Mouse (Mus musculus): ENCODE measurements at regions not wholly inside any gene's neighbourhood (a gene's known extent, or its start where the extent isn't known, plus 50 kb on each side); places are given as distances from the start of the nearest gene placed in this dataset.

DNA sequence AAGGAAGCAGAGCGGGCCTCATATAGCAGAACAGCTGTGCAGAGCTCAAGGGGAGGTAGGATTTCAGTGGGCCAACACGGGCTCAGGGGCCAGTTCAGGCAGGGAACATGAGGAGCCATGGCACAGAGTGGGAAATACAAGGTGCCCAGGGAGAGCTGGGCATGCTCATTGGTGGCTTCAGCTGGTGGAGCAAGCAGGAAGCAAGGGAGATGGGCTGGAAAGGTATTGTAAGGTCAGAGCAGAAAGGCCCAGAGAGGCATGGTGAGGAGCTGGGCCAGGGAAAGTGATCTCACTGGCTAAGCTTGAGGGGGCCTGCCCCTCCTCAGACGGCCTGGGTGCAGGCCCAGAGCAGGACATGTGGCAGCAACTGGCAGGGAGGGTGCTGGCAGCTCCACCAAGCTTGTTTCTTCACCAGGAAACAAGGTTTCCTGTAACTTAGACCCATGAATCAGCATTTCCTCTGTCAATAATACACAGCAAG lies 155.2 kb upstream of the Lpp start:
- TF ChIP-seq CTCF (IDR thresholded peaks at IDR 0.05; ENCODE audit: low read depth) = no peak
- Histone ChIP-seq H3K4me1 (replicated peaks; ENCODE audit: control insufficient read depth, insufficient read depth, low read length) (peaks cover 7% of the 10 kb centered on the region; the same call in 1 of the 2 replicates), H3K27ac (ENCODE audit: low read depth, low read length) (no peak overlapping the region), H3K9ac (ENCODE audit: low read depth, low read length) (no peak overlapping the region), H3K9me3 (ENCODE audit: control insufficient read depth) (no peaks in the 10 kb centered on the region), H3K27me3 (replicated peaks; ENCODE audit: control insufficient read depth, insufficient read depth, low read length) (no peaks in the 10 kb centered on the region), H3K36me3 (ENCODE audit: control insufficient read depth, insufficient read depth) (no peaks in the 10 kb centered on the region), H3K4me2 (replicated peaks; ENCODE audit: low read depth) (no peak overlapping the region), H3K4me3 (ENCODE audit: low read depth, low read length) (no peak overlapping the region)
- peak; percentile 41; the same call in 1 of the 2 replicates for ATAC-seq
- 55% methylated on average over 3 of the region's 3 CpGs for WGBS

DNA sequence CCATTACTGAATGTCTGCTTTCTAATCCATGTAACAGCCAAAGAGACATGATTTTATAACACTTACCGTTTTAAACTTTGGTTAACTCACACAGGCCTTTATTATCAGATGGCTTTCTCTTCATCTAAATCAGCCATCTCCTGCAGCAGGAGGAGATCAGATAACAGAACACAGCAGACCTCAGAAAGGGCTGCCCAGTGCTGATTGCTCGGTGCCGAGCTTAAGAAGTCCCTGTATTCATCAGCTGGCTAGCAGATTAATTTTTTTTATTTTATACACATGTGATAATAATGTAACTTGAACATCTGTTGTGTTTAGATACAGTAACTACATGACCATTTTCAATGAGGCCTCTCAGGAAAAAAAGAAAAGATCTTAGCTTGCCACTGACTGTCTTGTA lies 155.9 kb upstream of the Lpp start:
- no peak overlapping the region for H3K9ac ChIP-seq (ENCODE audit: low read depth, low read length)
- no peaks in the 10 kb centered on the region for H3K27me3 ChIP-seq (replicated peaks; ENCODE audit: control insufficient read depth, insufficient read depth, low read length)
- TF ChIP-seq CTCF (IDR thresholded peaks at IDR 0.05; ENCODE audit: low read depth) = no peak
- no peaks in the 10 kb centered on the region for H3K36me3 ChIP-seq (ENCODE audit: control insufficient read depth, insufficient read depth)
- H3K4me3 ChIP-seq (ENCODE audit: low read depth, low read length) = no peak overlapping the region
- H3K27ac ChIP-seq (ENCODE audit: low read depth, low read length) = no peak overlapping the region
- WGBS = 54% methylated on average over 3 of the region's 3 CpGs
- H3K4me1 ChIP-seq (replicated peaks; ENCODE audit: control insufficient read depth, insufficient read depth, low read length) = peaks cover 7% of the 10 kb centered on the region; the same call in 1 of the 2 replicates
- ATAC-seq = no peak
- H3K4me2 ChIP-seq (replicated peaks; ENCODE audit: low read depth) = no peak overlapping the region
- H3K9me3 ChIP-seq (ENCODE audit: control insufficient read depth) = no peaks in the 10 kb centered on the region

GRCm38 (mm10) chr16:24237013-24237412 lies 156.3 kb upstream of the Lpp start:
- WGBS = 76% methylated on average over 3 of the region's 3 CpGs
- H3K9ac ChIP-seq (ENCODE audit: low read depth, low read length) = no peak overlapping the region
- no peak overlapping the region for H3K4me2 ChIP-seq (replicated peaks; ENCODE audit: low read depth)
- H3K4me3 ChIP-seq (ENCODE audit: low read depth, low read length) = no peak overlapping the region
- no peak for TF ChIP-seq CTCF (IDR thresholded peaks at IDR 0.05; ENCODE audit: low read depth)
- H3K27ac ChIP-seq (ENCODE audit: low read depth, low read length) = no peak overlapping the region
- H3K36me3 ChIP-seq (ENCODE audit: control insufficient read depth, insufficient read depth) = no peaks in the 10 kb centered on the region
- peak; percentile 67; the same call in 1 of the 2 replicates for ATAC-seq
- H3K4me1 ChIP-seq (replicated peaks; ENCODE audit: control insufficient read depth, insufficient read depth, low read length) = peaks cover 7% of the 10 kb centered on the region; the same call in 1 of the 2 replicates
- no peaks in the 10 kb centered on the region for H3K27me3 ChIP-seq (replicated peaks; ENCODE audit: control insufficient read depth, insufficient read depth, low read length)
- H3K9me3 ChIP-seq (ENCODE audit: control insufficient read depth) = no peaks in the 10 kb centered on the region

GRCm38 (mm10) chr16:24236511-24236910 lies 156.8 kb upstream of the Lpp start:
- no peak overlapping the region for H3K4me2 ChIP-seq (replicated peaks; ENCODE audit: low read depth)
- WGBS = 69% methylated on average over 3 of the region's 3 CpGs
- H3K4me3 ChIP-seq (ENCODE audit: low read depth, low read length) = no peak overlapping the region
- peaks cover 7% of the 10 kb centered on the region; the same call in 1 of the 2 replicates for H3K4me1 ChIP-seq (replicated peaks; ENCODE audit: control insufficient read depth, insufficient read depth, low read length)
- H3K9ac ChIP-seq (ENCODE audit: low read depth, low read length) = no peak overlapping the region
- peak; percentile 20; the same call in 1 of the 2 replicates for ATAC-seq
- no peak for TF ChIP-seq CTCF (IDR thresholded peaks at IDR 0.05; ENCODE audit: low read depth)
- H3K27me3 ChIP-seq (replicated peaks; ENCODE audit: control insufficient read depth, insufficient read depth, low read length) = no peaks in the 10 kb centered on the region
- H3K27ac ChIP-seq (ENCODE audit: low read depth, low read length) = no peak overlapping the region
- no peaks in the 10 kb centered on the region for H3K9me3 ChIP-seq (ENCODE audit: control insufficient read depth)
- H3K36me3 ChIP-seq (ENCODE audit: control insufficient read depth, insufficient read depth) = no peaks in the 10 kb centered on the region

DNA sequence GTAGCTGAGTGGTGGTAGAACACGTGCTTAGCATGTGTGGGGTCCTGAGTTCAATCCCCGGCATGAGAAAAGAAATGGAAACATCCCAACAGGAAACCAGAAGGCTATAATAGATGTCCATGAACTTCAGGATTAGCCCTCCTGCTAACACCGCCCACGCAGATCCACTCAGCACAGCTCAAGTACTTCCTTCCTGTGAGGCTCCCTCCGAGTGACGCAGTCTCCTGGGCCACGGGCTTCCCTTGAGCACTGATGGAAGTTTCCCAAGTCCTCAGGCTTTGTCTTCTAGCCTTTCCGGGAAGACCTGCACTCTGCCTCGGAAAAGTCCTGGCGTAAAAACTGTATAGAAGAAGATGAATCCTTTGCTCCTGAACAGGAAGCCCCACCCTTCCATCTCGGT lies 158.5 kb upstream of the Lpp start:
- 65% methylated on average over 11 of the region's 11 CpGs for WGBS

GRCm38 (mm10) chr16:24232001-24232530 lies 161.2 kb upstream of the Lpp start:
- no peak for TF ChIP-seq CTCF (IDR thresholded peaks at IDR 0.05; ENCODE audit: low read depth)
- WGBS = 87% methylated on average over 6 of the region's 6 CpGs
- H3K4me1 ChIP-seq (replicated peaks; ENCODE audit: control insufficient read depth, insufficient read depth, low read length) = 0 out of 2 replicates have a peak, but pooled peaks cover 3% of the 10 kb centered on the region
- no peaks in the 10 kb centered on the region for H3K27me3 ChIP-seq (replicated peaks; ENCODE audit: control insufficient read depth, insufficient read depth, low read length)
- H3K9me3 ChIP-seq (ENCODE audit: control insufficient read depth) = no peaks in the 10 kb centered on the region
- H3K9ac ChIP-seq (ENCODE audit: low read depth, low read length) = no peak overlapping the region
- no peak overlapping the region for H3K4me3 ChIP-seq (ENCODE audit: low read depth, low read length)
- ATAC-seq = no peak
- no peak overlapping the region for H3K27ac ChIP-seq (ENCODE audit: low read depth, low read length)
- no peaks in the 10 kb centered on the region for H3K36me3 ChIP-seq (ENCODE audit: control insufficient read depth, insufficient read depth)
- no peak overlapping the region for H3K4me2 ChIP-seq (replicated peaks; ENCODE audit: low read depth)

More for the DNA sequence above, 158.5 kb upstream of the Lpp start:
- H3K36me3 ChIP-seq (ENCODE audit: control insufficient read depth, insufficient read depth) = no peaks in the 10 kb centered on the region
- no peak overlapping the region for H3K9ac ChIP-seq (ENCODE audit: low read depth, low read length)
- H3K27ac ChIP-seq (ENCODE audit: low read depth, low read length) = no peak overlapping the region
- no peaks in the 10 kb centered on the region for H3K9me3 ChIP-seq (ENCODE audit: control insufficient read depth)
- TF ChIP-seq CTCF (IDR thresholded peaks at IDR 0.05; ENCODE audit: low read depth) = no peak
- no peaks in the 10 kb centered on the region for H3K27me3 ChIP-seq (replicated peaks; ENCODE audit: control insufficient read depth, insufficient read depth, low read length)
- no peak overlapping the region for H3K4me3 ChIP-seq (ENCODE audit: low read depth, low read length)
- peaks cover 8% of the 10 kb centered on the region; the same call in 1 of the 2 replicates for H3K4me1 ChIP-seq (replicated peaks; ENCODE audit: control insufficient read depth, insufficient read depth, low read length)
- no peak for ATAC-seq
- no peak overlapping the region for H3K4me2 ChIP-seq (replicated peaks; ENCODE audit: low read depth)

Data from intestine, postnatal 0 days (tissue).